Mouse (Mus musculus) stomach, postnatal 0 days (tissue): ENCODE measurements around the gene Ltbp1. TPM values are rescaled to one million over a fixed set of nuclear protein-coding genes. Genes with fewer than 3 reads are reported as not detected.

Source experiments
- ATAC-seq: fragments of 200-750 bp; cut with Nextera tagmentation; 2 replicates; pipeline ENCODE4 v1.8.0; 2017; ENCODE audit not compliant: low FRiP score, low TSS enrichment
- DNase-seq: peaks from one replicate; pipeline ENCODE4 v3.0.0-alpha.2; 2016; ENCODE audit warnings: low spot score
- H3K27ac ChIP-seq: fragments of 300-500 bp; sonication (generic); replicated peaks from 2 replicates; pipeline ENCODE4 v1.5.1; 2014; ENCODE audit warnings: mild to moderate bottlenecking, control low read depth
- H3K27me3 ChIP-seq: fragments of 300-500 bp; sonication (generic); 2 replicates; pipeline ENCODE4 v1.6.1; 2014; ENCODE audit warnings: low read length; ENCODE audit not compliant: control insufficient read depth, insufficient read depth
- H3K36me3 ChIP-seq: fragments of 300-500 bp; sonication (generic); 2 replicates; pipeline ENCODE4 v1.6.1; 2014; ENCODE audit warnings: low read length, mixed read lengths; ENCODE audit not compliant: control insufficient read depth, insufficient read depth
- H3K4me1 ChIP-seq: fragments of 300-500 bp; sonication (generic); replicated peaks from 2 replicates; pipeline ENCODE4 v1.6.1; 2014; ENCODE audit warnings: antibody characterized with exemption; ENCODE audit not compliant: control insufficient read depth, insufficient read depth
- H3K4me2 ChIP-seq: fragments of 300-500 bp; sonication (generic); replicated peaks from 2 replicates; pipeline ENCODE4 v1.6.1; 2014; ENCODE audit warnings: low read depth, mild to moderate bottlenecking, control low read depth, moderate library complexity
- H3K4me3 ChIP-seq: fragments of 300-500 bp; sonication (generic); 2 replicates; pipeline ENCODE4 v1.5.1; 2014; ENCODE audit warnings: low read depth, low read length, control low read depth
- H3K9ac ChIP-seq: fragments of 300-500 bp; sonication (generic); 2 replicates; pipeline ENCODE4 v1.6.1; 2014; ENCODE audit warnings: mild to moderate bottlenecking, low read length, control low read depth, mixed read lengths
- H3K9me3 ChIP-seq: fragments of 300-500 bp; sonication (generic); 2 replicates; pipeline ENCODE4 v1.6.1; 2016; ENCODE audit warnings: low read length; ENCODE audit not compliant: control insufficient read depth
- CTCF ChIP-seq: IDR thresholded peaks from 2 replicates; pipeline ENCODE4 v1.5.1; 2016; ENCODE audit warnings: antibody characterized with exemption, low read depth, mild to moderate bottlenecking, moderate library complexity
- EP300 ChIP-seq: optimal IDR thresholded peaks from 2 replicates; pipeline ENCODE3; 2016; ENCODE audit warnings: antibody characterized with exemption
- WGBS: fragments of 180-500 bp; shearing (Covaris S2); extraction: QIAGEN DNeasy Blood & Tissue Kit; methylation state at CpG from one replicate; pipeline ENCODE4 v1.1.7; 2014; 5-methylcytosine and 5-hydroxymethylcytosine counted together
- polyA plus RNA-seq: library from polyadenylated mRNA; unstranded; fragments of >200 nt; fragmentation: Nextera tagmentation; extraction: Ambion mirVana; gene quantifications from 2 replicates; pipeline ENCODE4 v1.2.1, GENCODE M21; 2015

The Ltbp1 gene
- polyA plus RNA-seq, 1 experiment from 2014 or later = 16.2 TPM

DNA sequence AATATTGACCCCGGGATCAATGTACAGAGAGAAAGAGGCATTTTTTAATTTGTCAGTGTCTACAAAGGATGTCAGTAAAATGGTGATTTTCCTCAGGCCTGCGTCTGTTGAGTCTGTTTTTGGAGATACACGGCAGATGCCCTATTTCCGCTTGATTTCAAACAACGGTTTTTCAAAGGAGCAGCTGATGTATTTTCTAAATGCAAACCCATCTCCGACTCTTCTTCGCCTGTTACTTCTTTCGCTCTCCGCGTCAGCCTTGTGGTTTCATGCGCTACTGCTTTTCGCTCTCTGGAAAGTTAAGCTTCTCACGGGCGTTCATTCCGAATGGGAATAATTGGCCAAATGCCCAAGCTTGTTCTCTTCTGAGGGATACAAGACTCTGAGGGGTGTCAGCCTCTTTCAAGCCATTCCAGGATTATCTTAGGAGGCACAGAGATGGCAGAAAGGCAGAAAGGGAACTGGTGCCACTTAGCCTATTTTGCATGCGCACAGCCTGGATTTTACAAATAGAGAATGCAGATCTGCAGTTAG, 36.6 kb upstream of the Ltbp1 start:
- Histone ChIP-seq H3K4me1 (no peaks in the 10 kb centered on the region), H3K9ac (no peak overlapping the region), H3K9me3 (no peaks in the 10 kb centered on the region), H3K27ac (no peak overlapping the region), H3K4me2 (no peak overlapping the region), H3K27me3 (no peaks in the 10 kb centered on the region), H3K4me3 (no peak overlapping the region), H3K36me3 (no peaks in the 10 kb centered on the region)
- DNase-seq = no peak
- ATAC-seq = no peak
- TF ChIP-seq EP300 = no peak
- no peak for TF ChIP-seq CTCF
- 70% methylated on average over 16 of the region's 16 CpGs for WGBS

DNA sequence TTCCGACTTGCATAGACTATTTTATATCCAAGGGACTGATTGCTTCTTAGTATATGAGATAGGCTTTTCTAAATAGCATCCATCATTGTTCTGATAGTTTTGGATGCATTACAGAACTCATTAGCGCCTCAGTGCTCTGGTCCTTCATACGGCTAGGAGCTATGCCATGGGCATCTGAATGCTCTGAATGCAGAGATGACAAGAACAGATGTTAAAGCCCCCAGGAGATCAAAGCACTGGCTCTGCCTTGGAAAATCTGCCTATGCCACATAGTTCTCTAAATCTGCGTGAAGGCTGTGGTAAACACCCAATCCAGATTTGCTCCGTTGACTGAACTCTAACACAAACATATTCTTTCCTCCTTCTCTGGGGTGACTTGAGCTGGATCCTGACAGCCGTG, 30.2 kb upstream of the Ltbp1 start:
- Histone ChIP-seq H3K4me1 (no peaks in the 10 kb centered on the region), H3K4me2 (no peak overlapping the region), H3K9ac (no peak overlapping the region), H3K27ac (no peak overlapping the region), H3K36me3 (no peaks in the 10 kb centered on the region), H3K4me3 (no peak overlapping the region), H3K9me3 (no peaks in the 10 kb centered on the region), H3K27me3 (no peaks in the 10 kb centered on the region)
- WGBS = 49% methylated on average over 6 of the region's 6 CpGs
- ATAC-seq = no peak
- TF ChIP-seq EP300 (no peak), CTCF (no peak)
- no peak for DNase-seq

DNA sequence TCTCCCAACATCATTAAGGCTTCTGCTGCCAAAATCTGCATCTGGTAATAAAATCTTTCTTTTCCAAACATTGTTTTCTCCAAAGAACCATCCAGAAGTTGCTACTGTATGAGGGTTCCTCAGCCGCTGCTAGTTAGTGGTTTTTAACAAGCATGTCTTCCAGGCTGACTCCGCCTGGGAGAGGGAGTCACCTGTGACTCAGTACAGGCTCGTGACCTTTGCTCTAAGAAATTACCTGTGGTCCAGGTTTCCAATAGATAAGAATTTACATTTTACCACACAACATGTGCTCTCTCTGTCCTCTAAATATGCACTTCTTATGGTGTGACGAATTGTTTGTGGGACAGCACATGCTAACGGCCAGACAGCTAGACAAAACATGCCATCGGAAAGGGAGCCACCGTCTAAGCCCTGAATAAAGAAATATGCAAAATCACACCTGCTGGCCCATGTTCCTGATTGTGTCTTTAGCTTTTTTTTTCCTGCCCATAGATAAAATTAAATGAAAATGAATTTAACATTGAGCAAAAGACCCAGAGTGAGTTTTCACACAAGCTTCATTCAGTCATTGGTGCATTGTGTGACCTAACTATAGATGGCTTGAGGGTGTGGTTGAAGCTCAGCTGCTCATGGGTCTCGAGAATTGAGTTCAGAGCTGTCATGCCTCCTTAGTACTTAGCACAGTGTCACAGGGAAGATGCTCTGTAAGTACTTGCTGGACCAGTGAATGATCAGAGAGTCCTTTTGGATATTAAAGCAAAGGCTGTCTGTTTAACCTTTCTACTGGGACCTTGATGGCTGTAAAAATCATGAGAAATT, 29.0 kb upstream of the Ltbp1 start:
- H3K27me3 ChIP-seq = no peaks in the 10 kb centered on the region
- DNase-seq = no peak
- H3K4me3 ChIP-seq = no peak overlapping the region
- ATAC-seq = no peak
- H3K4me2 ChIP-seq = no peak overlapping the region
- no peaks in the 10 kb centered on the region for H3K36me3 ChIP-seq
- no peak for TF ChIP-seq EP300
- no peak for TF ChIP-seq CTCF
- no peaks in the 10 kb centered on the region for H3K9me3 ChIP-seq
- 57% methylated on average over 8 of the region's 8 CpGs for WGBS
- no peak overlapping the region for H3K27ac ChIP-seq
- no peaks in the 10 kb centered on the region for H3K4me1 ChIP-seq
- no peak overlapping the region for H3K9ac ChIP-seq

DNA sequence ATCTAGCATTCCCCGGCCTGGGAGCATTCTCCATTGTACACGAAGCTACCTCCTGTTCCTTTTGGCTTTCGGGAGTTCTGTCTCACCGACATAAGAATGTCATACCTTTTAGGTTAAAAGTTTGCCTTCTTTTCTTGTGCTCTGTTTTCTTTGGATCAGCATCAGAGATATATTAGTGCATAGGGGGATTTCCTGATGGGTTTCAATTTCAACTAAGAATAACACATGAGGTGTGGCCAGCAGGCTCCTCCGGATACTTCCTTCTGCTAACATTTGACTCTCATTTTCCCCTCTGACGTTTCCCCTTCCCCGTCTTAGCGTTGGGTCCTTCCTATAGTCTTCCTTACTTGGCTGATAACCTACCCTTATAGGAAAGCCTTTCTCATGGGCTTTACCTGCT, 25.6 kb upstream of the Ltbp1 start:
- H3K4me1 ChIP-seq = no peaks in the 10 kb centered on the region
- 76% methylated on average over 8 of the region's 8 CpGs for WGBS
- H3K9ac ChIP-seq = no peak overlapping the region
- H3K27ac ChIP-seq = no peak overlapping the region
- no peaks in the 10 kb centered on the region for H3K27me3 ChIP-seq
- no peaks in the 10 kb centered on the region for H3K9me3 ChIP-seq
- no peak overlapping the region for H3K4me2 ChIP-seq
- no peak for ATAC-seq
- no peak for DNase-seq
- TF ChIP-seq EP300 (no peak), CTCF (no peak)
- no peak overlapping the region for H3K4me3 ChIP-seq
- H3K36me3 ChIP-seq = no peaks in the 10 kb centered on the region

DNA sequence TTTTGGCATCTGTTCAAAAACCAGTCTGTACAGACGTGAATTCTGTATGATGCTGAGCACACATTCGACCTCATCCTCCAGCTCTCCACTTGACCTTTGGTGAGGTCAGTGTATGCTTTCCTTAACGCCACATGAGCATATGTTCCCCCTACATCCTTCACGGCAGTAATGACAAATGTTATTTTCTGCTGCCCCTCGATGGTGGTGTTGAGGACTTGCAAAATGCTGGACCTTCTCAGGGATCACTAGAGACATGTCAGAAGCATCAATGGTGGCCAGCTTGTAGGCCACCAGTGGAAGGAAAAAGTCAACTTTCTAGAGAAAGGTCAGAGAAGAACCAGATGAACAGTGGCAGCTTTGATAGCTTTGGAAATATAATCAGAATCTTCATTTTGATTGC, 23.7 kb upstream of the Ltbp1 start:
- WGBS = 58% methylated on average over 5 of the region's 5 CpGs
- no peaks in the 10 kb centered on the region for H3K27me3 ChIP-seq
- H3K36me3 ChIP-seq = no peaks in the 10 kb centered on the region
- no peak overlapping the region for H3K27ac ChIP-seq
- TF ChIP-seq EP300 (no peak), CTCF (peak; percentile 3; the same call in 1 of the 2 replicates)
- DNase-seq (no peak), ATAC-seq (no peak)
- H3K9ac ChIP-seq = no peak overlapping the region
- no peaks in the 10 kb centered on the region for H3K9me3 ChIP-seq
- no peak overlapping the region for H3K4me2 ChIP-seq
- H3K4me1 ChIP-seq = no peaks in the 10 kb centered on the region
- H3K4me3 ChIP-seq = no peak overlapping the region

DNA sequence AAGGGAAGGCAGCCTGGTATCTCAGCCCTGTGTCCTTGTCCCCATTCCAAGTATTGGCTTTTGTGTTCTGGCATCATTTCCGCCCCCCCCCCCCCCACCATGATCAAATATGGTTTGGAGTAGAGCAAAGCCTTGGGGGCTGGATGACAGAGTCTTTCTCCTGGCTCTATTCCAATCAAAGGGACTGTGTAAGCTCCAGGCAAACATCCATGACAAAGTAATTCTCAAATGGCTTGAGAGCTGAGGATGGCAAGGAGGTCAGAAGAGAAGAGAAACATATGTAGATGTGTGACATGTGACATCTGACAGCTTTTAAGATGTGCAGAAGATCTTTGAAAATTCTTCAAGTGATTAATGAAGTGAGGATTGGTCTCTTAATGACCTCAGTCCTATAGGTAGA, 22.5 kb upstream of the Ltbp1 start:
- DNase-seq (no peak), ATAC-seq (no peak)
- H3K9me3 ChIP-seq = no peaks in the 10 kb centered on the region
- 50% methylated on average over 1 of the region's 1 CpGs for WGBS
- H3K9ac ChIP-seq = no peak overlapping the region
- no peaks in the 10 kb centered on the region for H3K4me1 ChIP-seq
- no peak overlapping the region for H3K4me2 ChIP-seq
- H3K36me3 ChIP-seq = no peaks in the 10 kb centered on the region
- H3K27me3 ChIP-seq = no peaks in the 10 kb centered on the region
- no peak overlapping the region for H3K4me3 ChIP-seq
- TF ChIP-seq EP300 (no peak), CTCF (no peak)
- no peak overlapping the region for H3K27ac ChIP-seq
